Comparison of ENCODE assay signal across 12 mouse cellular contexts in the genomic region with DNA sequence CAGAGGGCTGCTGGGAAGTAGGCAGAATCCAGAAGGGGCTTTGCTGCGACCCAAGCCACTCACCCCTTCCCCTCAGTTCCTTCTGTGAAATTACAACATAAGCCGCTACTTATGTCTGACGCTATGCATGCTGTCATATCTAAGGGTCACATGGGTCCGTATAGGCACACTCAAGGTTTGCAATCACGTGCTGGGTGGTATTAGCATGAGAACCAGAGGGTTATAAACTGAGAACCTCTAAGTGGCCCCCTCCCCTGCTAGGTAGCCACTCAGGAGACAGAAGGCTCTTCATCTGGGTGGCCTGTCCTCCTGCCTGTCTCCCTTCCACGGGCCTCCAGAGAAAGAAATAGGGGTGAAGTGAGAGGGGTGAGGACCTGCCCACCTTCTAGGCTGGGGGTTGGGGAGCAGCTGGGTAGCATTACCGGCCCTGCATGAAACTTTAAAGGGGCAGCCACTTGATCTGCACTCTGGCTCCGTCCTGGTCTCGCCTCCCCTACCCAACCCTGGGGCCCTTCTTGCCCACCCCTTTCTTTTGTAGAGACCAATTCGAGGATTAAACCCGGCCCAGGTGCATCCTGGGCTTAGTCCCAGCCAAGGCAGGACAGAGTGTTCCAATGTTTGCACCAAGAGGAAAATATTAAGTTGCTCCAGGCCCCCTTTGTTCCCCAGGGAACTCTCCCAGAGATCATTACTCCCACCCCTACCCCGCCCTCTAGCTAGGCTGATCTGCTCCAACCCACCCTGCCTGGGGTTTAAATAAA. TPM values are rescaled to one million over a fixed set of nuclear protein-coding genes. Genes with fewer than 3 reads are reported as not detected.
DNase-seq lines count a peak whose midpoint lies in the region; ATAC-seq and TF ChIP-seq lines count a peak whose summit lies in the region.
"Had no signal": no experiment of that assay in that cellular context is flagged by ENCODE, and none has a peak within 500 bp of the region (broad histone marks: within the 10 kb centered on the region; RNA-seq: fewer than 3 reads in every experiment).

No protein-coding gene starts in this region.

- H3K9me3 ChIP-seq in kidney, embryonic 16.5 days (ENCODE audit: low read length), result no peaks in the 10 kb centered on the region
- H3K9me3 ChIP-seq in embryonic facial prominence, embryonic 14.5 days (ENCODE audit: control insufficient read depth, low read length), result no peaks in the 10 kb centered on the region
- no peaks in the 10 kb centered on the region for H3K9me3 ChIP-seq in hindbrain, postnatal 0 days (ENCODE audit: low read length)
- no peaks in the 10 kb centered on the region for H3K9me3 ChIP-seq in neural tube, embryonic 13.5 days
- H3K9me3 ChIP-seq: G1E had no signal

- no peaks in the 10 kb centered on the region for H3K27me3 ChIP-seq in kidney, embryonic 16.5 days (ENCODE audit: insufficient read depth, low read length)
- no peaks in the 10 kb centered on the region for H3K27me3 ChIP-seq in embryonic facial prominence, embryonic 14.5 days (replicated peaks; ENCODE audit: control insufficient read depth, insufficient read depth, low read length)
- no peaks in the 10 kb centered on the region for H3K27me3 ChIP-seq in hindbrain, postnatal 0 days (ENCODE audit: insufficient read depth, low read length)
- H3K27me3 ChIP-seq in neural tube, embryonic 13.5 days, result no peaks in the 10 kb centered on the region

- H3K4me1 ChIP-seq in kidney, embryonic 16.5 days (ENCODE audit: insufficient read depth, low read length), result peaks cover 31% of the 10 kb centered on the region
- peaks cover 45% of the 10 kb centered on the region for H3K4me1 ChIP-seq in embryonic facial prominence, embryonic 14.5 days (ENCODE audit: control insufficient read depth, insufficient read depth, low read length)
- peaks cover 34% of the 10 kb centered on the region for H3K4me1 ChIP-seq in hindbrain, postnatal 0 days (ENCODE audit: insufficient read depth, low read length)
- H3K4me1 ChIP-seq in neural tube, embryonic 13.5 days (replicated peaks), result peaks cover 68% of the 10 kb centered on the region

- WGBS in kidney, embryonic 16.5 days, result 25% methylated on average over 12 of the region's 12 CpGs
- WGBS in embryonic facial prominence, embryonic 14.5 days, result 16% methylated on average over 10 of the region's 12 CpGs
- 41% methylated on average over 11 of the region's 12 CpGs for WGBS in hindbrain, postnatal 0 days
- 22% methylated on average over 12 of the region's 12 CpGs for WGBS in neural tube, embryonic 13.5 days

- H3K36me3 ChIP-seq in kidney, embryonic 16.5 days (ENCODE audit: insufficient read depth, low read length), result peaks cover 22% of the 10 kb centered on the region
- peaks cover 29% of the 10 kb centered on the region for H3K36me3 ChIP-seq in embryonic facial prominence, embryonic 14.5 days (ENCODE audit: control insufficient read depth, insufficient read depth, low read length)
- peaks cover 18% of the 10 kb centered on the region; the same call in 1 of the 2 replicates for H3K36me3 ChIP-seq in hindbrain, postnatal 0 days (ENCODE audit: insufficient read depth, low read length)
- H3K36me3 ChIP-seq in neural tube, embryonic 13.5 days, result peaks cover 26% of the 10 kb centered on the region
- H3K36me3 ChIP-seq: G1E had no signal

- DNase-seq in kidney, postnatal 4 days, result no peak
- peak; percentile 85 for DNase-seq in embryonic facial prominence, embryonic 14.5 days (ENCODE audit: low spot score)
- DNase-seq in hindbrain, postnatal 0 days (ENCODE audit: low spot score), result no peak
- DNase-seq in right cerebral cortex, adult 18-20 months, result no peak
- DNase-seq in urinary bladder, adult 18-20 months (ENCODE audit: low spot score in 2 of 2), result no peak
- DNase-seq: cerebellum, postnatal 25 days; lung, adult 18-20 months; spleen, adult 18-20 months; thymus, postnatal 4 days had no signal

- TF ChIP-seq CTCF in hindbrain, postnatal 0 days (IDR thresholded peaks at IDR 0.05; ENCODE audit: low read depth), result no peak

- H3K4me2 ChIP-seq in kidney, embryonic 16.5 days (replicated peaks; ENCODE audit: low read depth, low read length), result no peak overlapping the region
- 0 out of 2 replicates have a peak overlapping the region, but pooled peaks have one; percentile 5 for H3K4me2 ChIP-seq in embryonic facial prominence, embryonic 14.5 days (ENCODE audit: low read depth, low read length)
- no peak overlapping the region for H3K4me2 ChIP-seq in hindbrain, postnatal 0 days (ENCODE audit: low read depth, low read length)
- no peak overlapping the region for H3K4me2 ChIP-seq in neural tube, embryonic 13.5 days

- no peak overlapping the region for H3K27ac ChIP-seq in kidney, embryonic 16.5 days (ENCODE audit: low read length)
- H3K27ac ChIP-seq in embryonic facial prominence, embryonic 14.5 days (replicated peaks; ENCODE audit: low read depth, low read length), result peak overlapping the region; percentile 74
- 0 out of 2 replicates have a peak overlapping the region, but pooled peaks have one; percentile 7 for H3K27ac ChIP-seq in hindbrain, postnatal 0 days
- 0 out of 2 replicates have a peak overlapping the region, but pooled peaks have one; percentile 18 for H3K27ac ChIP-seq in neural tube, embryonic 13.5 days (replicated peaks)

- ATAC-seq in kidney, embryonic 16.5 days (ENCODE audit: low FRiP score, low TSS enrichment), result peak; percentile 28; the same call in 1 of the 2 replicates
- ATAC-seq in embryonic facial prominence, embryonic 14.5 days (ENCODE audit: low read depth), result peak; percentile 91
- ATAC-seq in hindbrain, postnatal 0 days, result peak; percentile 11; the same call in 1 of the 2 replicates
- no peak for ATAC-seq in neural tube, embryonic 13.5 days (ENCODE audit: low read depth)

- 0 out of 2 replicates have a peak overlapping the region, but pooled peaks have one; percentile 5 for H3K9ac ChIP-seq in kidney, embryonic 16.5 days (replicated peaks; ENCODE audit: low read length)
- no peak overlapping the region for H3K9ac ChIP-seq in embryonic facial prominence, embryonic 14.5 days (ENCODE audit: low read depth, low read length)
- no peak overlapping the region for H3K9ac ChIP-seq in hindbrain, postnatal 0 days (replicated peaks; ENCODE audit: low read length)
- H3K9ac ChIP-seq in neural tube, embryonic 13.5 days, result peak overlapping the region; percentile 32; the same call in 1 of the 2 replicates

- no peak overlapping the region for H3K4me3 ChIP-seq in kidney, embryonic 16.5 days (ENCODE audit: low read length)
- no peak overlapping the region for H3K4me3 ChIP-seq in embryonic facial prominence, embryonic 14.5 days (ENCODE audit: low read depth, low read length)
- H3K4me3 ChIP-seq in hindbrain, postnatal 0 days (ENCODE audit: low read length), result no peak overlapping the region
- no peak overlapping the region for H3K4me3 ChIP-seq in neural tube, embryonic 13.5 days

RNA-seq across cellular contexts. Expression of gene Tsku, which starts 6.8 kb away (rescaled TPM):
- polyA plus RNA-seq in kidney, embryonic 16.5 days (2015; fragmentation: Nextera tagmentation; extraction: Ambion mirVana), result 7.3 and 9.9 TPM in 2 replicates
- polyA plus RNA-seq in embryonic facial prominence, embryonic 14.5 days (2014; fragmentation: Nextera tagmentation; extraction: Ambion mirVana), result 23.6 and 24.7 TPM in 2 replicates
- 37.6 and 48.8 TPM in 2 replicates for total RNA-seq in hindbrain, postnatal 0 days (2014; rRNA removed)
- polyA plus RNA-seq in hindbrain, postnatal 0 days (2015; fragmentation: Nextera tagmentation; extraction: Ambion mirVana), result 9.4 and 11.1 TPM in 2 replicates
- polyA plus RNA-seq in neural tube, embryonic 13.5 days (2015; fragmentation: Nextera tagmentation; extraction: Ambion mirVana), result 6.9 and 8.1 TPM in 2 replicates
- total RNA-seq: G1E had no signal
- polyA plus RNA-seq: G1E had no signal

RNA-seq across cellular contexts. Expression of gene Acer3, which starts 33.3 kb away (rescaled TPM):
- 27.4 and 32.3 TPM in 2 replicates for polyA plus RNA-seq in kidney, embryonic 16.5 days (2015; fragmentation: Nextera tagmentation; extraction: Ambion mirVana)
- polyA plus RNA-seq in embryonic facial prominence, embryonic 14.5 days (2014; fragmentation: Nextera tagmentation; extraction: Ambion mirVana), result 31.8 and 34.3 TPM in 2 replicates
- total RNA-seq in hindbrain, postnatal 0 days (2014; rRNA removed), result 14.7 and 18.1 TPM in 2 replicates
- polyA plus RNA-seq in hindbrain, postnatal 0 days (2015; fragmentation: Nextera tagmentation; extraction: Ambion mirVana), result 24.9 and 26.8 TPM in 2 replicates
- polyA plus RNA-seq in neural tube, embryonic 13.5 days (2015; fragmentation: Nextera tagmentation; extraction: Ambion mirVana), result 20.5 and 20.7 TPM in 2 replicates

Comparison
In these comparisons a context has a peak if more than half of its experiments do, and no peak if none do; other contexts are left out.
1. H3K9ac ChIP-seq: peak in kidney, embryonic 16.5 days (single experiment) and neural tube, embryonic 13.5 days (single experiment); none in embryonic facial prominence, embryonic 14.5 days (single experiment) and hindbrain, postnatal 0 days (single experiment).